Mouse (Mus musculus) spleen, adult 2 months (tissue): ENCODE results near the gene Gm4553.

Source experiments
- CTCF ChIP-seq: fragments of 200-500 bp; IDR thresholded peaks from 2 replicates; pipeline ENCODE4 v1.5.1; 2011; ENCODE audit warnings: mild to moderate bottlenecking, inconsistent platforms; ENCODE audit not compliant: insufficient read depth, insufficient read length, insufficient replicate concordance; ENCODE audit errors: extremely low read depth
- POLR2A ChIP-seq: fragments of 200-500 bp; IDR thresholded peaks from 2 replicates; pipeline ENCODE4 v1.6.1; 2011; ENCODE audit warnings: low read depth, low read length, inconsistent platforms

- TF ChIP-seq CTCF (no peak), POLR2A (no peak)
These were observed 21.0 kb downstream of the Gm4553 start, which contains the start of gene Gm45337 for GRCm38 (mm10) chr7:142144507-142144906.
